Mouse (Mus musculus) embryonic fibroblast, embryonic 13.5 days (primary cell): ENCODE data around the gene Cutc.

ENCODE experiments used
- CTCF ChIP-seq: IDR thresholded peaks from 2 replicates; pipeline ENCODE4 v1.5.1; 2011; ENCODE audit warnings: mild to moderate bottlenecking, control low read depth, low read length, moderate library complexity, borderline replicate concordance; ENCODE audit not compliant: insufficient read depth
- POLR2A ChIP-seq: IDR thresholded peaks from 2 replicates; pipeline ENCODE4 v1.6.1; 2011; ENCODE audit warnings: low read depth, mild to moderate bottlenecking, control low read depth, low read length, moderate library complexity

DNA sequence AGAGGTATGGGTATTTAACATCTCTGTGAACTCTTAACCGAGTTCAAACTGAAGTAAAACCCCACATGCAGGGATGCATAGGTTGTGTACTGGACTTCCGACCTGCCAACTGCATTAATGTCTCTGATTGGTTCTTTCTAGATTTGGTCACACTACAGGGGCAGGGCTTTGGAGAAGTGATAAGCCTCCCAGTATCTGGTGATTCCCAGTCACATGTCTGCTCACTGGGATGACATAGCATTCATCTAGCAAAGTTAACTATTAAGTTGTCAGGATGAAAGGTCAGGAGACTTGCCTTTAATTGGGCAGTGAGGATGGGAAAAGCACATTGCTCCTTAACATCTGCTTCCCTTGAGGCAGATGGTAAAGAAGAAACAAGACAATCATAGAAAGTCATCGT, 29.2 kb downstream of the Cutc start, which contains the start of gene Abcc2:
- TF ChIP-seq CTCF, result no peak
- TF ChIP-seq POLR2A, result no peak
